Mouse (Mus musculus) erythroblast, embryonic 14.5 days (primary cell): ENCODE data around the gene Peli2. TPM values are rescaled to one million over a fixed set of nuclear protein-coding genes. Genes with fewer than 3 reads are reported as not detected.

Experiments used
- H3K27me3 ChIP-seq: 2 replicates; pipeline ENCODE4 v1.6.1; 2012; ENCODE audit warnings: inconsistent platforms; ENCODE audit not compliant: control insufficient read depth
- H3K36me3 ChIP-seq: 2 replicates; pipeline ENCODE4 v1.6.1; 2012; ENCODE audit warnings: mild to moderate bottlenecking, inconsistent platforms; ENCODE audit not compliant: control insufficient read depth
- H3K4me1 ChIP-seq: 2 replicates; pipeline ENCODE4 v1.6.1; 2012; ENCODE audit warnings: inconsistent platforms; ENCODE audit not compliant: control insufficient read depth
- H3K4me3 ChIP-seq: replicated peaks from 2 replicates; pipeline ENCODE3; 2012; ENCODE audit warnings: moderate library complexity, mild to moderate bottlenecking, inconsistent platforms
- H3K9me3 ChIP-seq: 2 replicates; pipeline ENCODE4 v1.6.1; 2012; ENCODE audit warnings: low read length, inconsistent platforms, mixed read lengths; ENCODE audit not compliant: control insufficient read depth
- GATA1 ChIP-seq: IDR thresholded peaks from 2 replicates; pipeline ENCODE4 v1.6.1; 2012; ENCODE audit warnings: low read length, inconsistent platforms, mixed read lengths
- TAL1 ChIP-seq: IDR thresholded peaks from 3 replicates; pipeline ENCODE4 v1.6.1; 2012; ENCODE audit warnings: low read length, inconsistent platforms, mixed read lengths
- polyA plus RNA-seq: library from polyadenylated mRNA; stranded (reverse); fragments of >175 nt; gene quantifications from 2 replicates; pipeline ENCODE4 v1.2.3, GENCODE M21; 2012

Gene Peli2
- polyA plus RNA-seq, 1 experiment = not detected

GRCm38 (mm10) chr14:48212839-48213238 is 92.2 kb downstream of the Peli2 start:
- TF ChIP-seq TAL1 = no peak
- TF ChIP-seq GATA1 = no peak
- no peaks in the 10 kb centered on the region for H3K27me3 ChIP-seq
- H3K4me3 ChIP-seq = no peak overlapping the region
- H3K36me3 ChIP-seq = no peaks in the 10 kb centered on the region
- H3K4me1 ChIP-seq = no peaks in the 10 kb centered on the region
- H3K9me3 ChIP-seq = no peaks in the 10 kb centered on the region

GRCm38 (mm10) chr14:48213593-48213992 is 93.0 kb downstream of the Peli2 start:
- Histone ChIP-seq H3K4me3 (no peak overlapping the region), H3K4me1 (no peaks in the 10 kb centered on the region), H3K9me3 (no peaks in the 10 kb centered on the region), H3K27me3 (no peaks in the 10 kb centered on the region), H3K36me3 (no peaks in the 10 kb centered on the region)
- no peak for TF ChIP-seq TAL1
- TF ChIP-seq GATA1 = no peak

- Histone ChIP-seq H3K36me3 (no peaks in the 10 kb centered on the region), H3K27me3 (no peaks in the 10 kb centered on the region), H3K4me3 (no peak overlapping the region), H3K9me3 (no peaks in the 10 kb centered on the region), H3K4me1 (no peaks in the 10 kb centered on the region)
- TF ChIP-seq GATA1 = no peak
- TF ChIP-seq TAL1 = no peak
Measured at GRCm38 (mm10) chr14:48222051-48222450, 101.4 kb downstream of the Peli2 start.

GRCm38 (mm10) chr14:48222684-48223083 is 102.1 kb downstream of the Peli2 start:
- TF ChIP-seq TAL1 = no peak
- TF ChIP-seq GATA1 = no peak
- H3K36me3 ChIP-seq = no peaks in the 10 kb centered on the region

GRCm38 (mm10) chr14:48224203-48224602 is 103.6 kb downstream of the Peli2 start:
- no peaks in the 10 kb centered on the region for H3K36me3 ChIP-seq
- TF ChIP-seq TAL1 (no peak), GATA1 (no peak)
- no peak overlapping the region for H3K4me3 ChIP-seq
- H3K9me3 ChIP-seq = no peaks in the 10 kb centered on the region
- H3K4me1 ChIP-seq = no peaks in the 10 kb centered on the region
- no peaks in the 10 kb centered on the region for H3K27me3 ChIP-seq

More at GRCm38 (mm10) chr14:48222684-48223083, 102.1 kb downstream of the Peli2 start:
- H3K27me3 ChIP-seq = no peaks in the 10 kb centered on the region
- no peaks in the 10 kb centered on the region for H3K9me3 ChIP-seq
- H3K4me3 ChIP-seq = no peak overlapping the region
- H3K4me1 ChIP-seq = no peaks in the 10 kb centered on the region

GRCm38 (mm10) chr14:48224861-48225300 is 104.3 kb downstream of the Peli2 start:
- H3K36me3 ChIP-seq = no peaks in the 10 kb centered on the region
- H3K27me3 ChIP-seq = no peaks in the 10 kb centered on the region
- TF ChIP-seq GATA1 = no peak
- TF ChIP-seq TAL1 = no peak
- no peak overlapping the region for H3K4me3 ChIP-seq
- no peaks in the 10 kb centered on the region for H3K9me3 ChIP-seq
- H3K4me1 ChIP-seq = no peaks in the 10 kb centered on the region

- H3K36me3 ChIP-seq = no peaks in the 10 kb centered on the region
- H3K9me3 ChIP-seq = peaks cover 5% of the 10 kb centered on the region
- no peak for TF ChIP-seq TAL1
- no peak for TF ChIP-seq GATA1
- H3K4me1 ChIP-seq = no peaks in the 10 kb centered on the region
- H3K4me3 ChIP-seq = no peak overlapping the region
- no peaks in the 10 kb centered on the region for H3K27me3 ChIP-seq
Measured at GRCm38 (mm10) chr14:48225810-48226446, 105.3 kb downstream of the Peli2 start.

GRCm38 (mm10) chr14:48226759-48227158 is 106.1 kb downstream of the Peli2 start:
- H3K4me1 ChIP-seq = no peaks in the 10 kb centered on the region
- H3K36me3 ChIP-seq = no peaks in the 10 kb centered on the region
- H3K27me3 ChIP-seq = no peaks in the 10 kb centered on the region
- no peak overlapping the region for H3K4me3 ChIP-seq
- TF ChIP-seq GATA1 = no peak
- TF ChIP-seq TAL1 = no peak
- H3K9me3 ChIP-seq = peaks cover 5% of the 10 kb centered on the region

- H3K36me3 ChIP-seq = no peaks in the 10 kb centered on the region
- H3K9me3 ChIP-seq = peaks cover 5% of the 10 kb centered on the region
- no peaks in the 10 kb centered on the region for H3K27me3 ChIP-seq
- H3K4me1 ChIP-seq = no peaks in the 10 kb centered on the region
- TF ChIP-seq GATA1 (no peak), TAL1 (no peak)
- no peak overlapping the region for H3K4me3 ChIP-seq
Measured at GRCm38 (mm10) chr14:48234785-48235519, 114.3 kb downstream of the Peli2 start.
